Mouse (Mus musculus) ES-Bruce4 (cell line): ENCODE results near the gene Bcl7c.

ENCODE experiments used
- CTCF ChIP-seq: IDR thresholded peaks from one replicate; pipeline ENCODE4 v1.8.1; 2011; ENCODE audit warnings: low read depth, low read length
- EP300 ChIP-seq: IDR thresholded peaks from 2 replicates; pipeline ENCODE4 v1.6.1; 2011; ENCODE audit warnings: low read depth, low read length; ENCODE audit not compliant: insufficient read depth
- POLR2A ChIP-seq: IDR thresholded peaks from one replicate; pipeline ENCODE4 v1.8.1; 2011; ENCODE audit warnings: low read length; ENCODE audit not compliant: insufficient read depth

DNA sequence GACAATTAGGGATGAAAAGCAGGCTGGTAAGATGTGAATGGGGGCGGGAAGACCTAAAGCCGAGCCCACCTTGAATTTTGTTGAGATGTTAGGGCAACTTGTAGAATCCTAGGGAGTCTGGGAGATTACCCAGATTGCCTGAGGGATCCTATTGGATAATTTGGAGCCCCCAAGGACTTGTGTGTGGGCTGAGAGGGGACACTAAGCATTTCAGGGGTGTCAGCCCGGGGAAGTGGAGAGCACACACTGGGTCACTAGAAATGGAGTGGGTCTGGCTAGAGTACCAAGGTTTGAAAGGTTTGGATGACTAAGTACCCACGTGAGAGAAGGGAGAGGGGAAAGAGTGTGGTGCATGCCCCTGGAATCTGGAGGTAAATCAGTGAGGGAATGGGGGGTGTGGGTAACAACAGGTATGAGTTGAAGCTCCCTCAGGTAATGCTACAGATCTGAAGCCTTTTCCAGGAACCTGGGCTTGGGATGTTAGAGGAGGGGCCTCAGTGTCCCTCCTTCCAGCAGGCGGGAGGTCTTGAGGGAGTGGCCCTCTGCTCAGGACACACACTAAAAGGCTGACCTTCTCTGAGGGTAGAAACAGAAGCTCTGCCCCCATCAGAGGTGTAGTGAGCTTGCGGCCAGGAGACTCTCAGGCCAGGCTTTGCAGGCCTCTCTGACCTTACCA, 39.0 kb upstream of the Bcl7c start:
- no peak for TF ChIP-seq POLR2A
- no peak for TF ChIP-seq CTCF
- no peak for TF ChIP-seq EP300
